Comparison of ENCODE assay signal across 22 mouse cellular contexts in genomic region chr15:8685506-8685905, GRCm38 (mm10). TPM values are rescaled to one million over a fixed set of nuclear protein-coding genes. Genes with fewer than 3 reads are reported as not detected.
A peak's percentile ranks its signal among the peaks of the same experiment; 100 is the strongest.
DNase-seq lines count a peak whose midpoint lies in the region; ATAC-seq and TF ChIP-seq lines count a peak whose summit lies in the region.
"Had no signal": no experiment of that assay in that cellular context is flagged by ENCODE, and none has a peak within 500 bp of the region (broad histone marks: within the 10 kb centered on the region; RNA-seq: fewer than 3 reads in every experiment).

No protein-coding gene starts in this region.

- no peaks in the 10 kb centered on the region for H3K27me3 ChIP-seq in lung, postnatal 0 days (replicated peaks; ENCODE audit: insufficient read depth, low read length)
- H3K27me3 ChIP-seq in liver, embryonic 12.5 days (replicated peaks), result no peaks in the 10 kb centered on the region
- H3K27me3 ChIP-seq: heart, embryonic 12.5 days; heart, embryonic 15.5 days had no signal

- no peaks in the 10 kb centered on the region for H3K9me3 ChIP-seq in lung, postnatal 0 days (ENCODE audit: low read length)
- H3K9me3 ChIP-seq in liver, embryonic 12.5 days (replicated peaks), result no peaks in the 10 kb centered on the region
- H3K9me3 ChIP-seq: heart, embryonic 12.5 days; heart, embryonic 15.5 days had no signal

- DNase-seq in heart, adult 11 months, result peak; percentile 46
- no peak for DNase-seq in heart, postnatal 10 days
- DNase-seq in lung, postnatal 0 days (ENCODE audit: low spot score), result peak; percentile 64
- no peak for DNase-seq in lung, adult 2 months
- DNase-seq in lung, postnatal 36 days, result peak; percentile 57
- DNase-seq: adrenal gland, adult 8-10 months; adrenal gland, postnatal 25 days; cerebellum, adult 18-20 months; cerebellum, adult 9-10 months; cerebellum, postnatal 14 days; gastrocnemius, postnatal 10 days; heart, adult 18-20 months; heart, postnatal 14 days; heart, postnatal 4 days had no signal

- WGBS in lung, postnatal 0 days, result 59% methylated on average over 7 of the region's 7 CpGs
- 72% methylated on average over 7 of the region's 7 CpGs for WGBS in lung, adult 2 months
- WGBS in liver, embryonic 12.5 days (ENCODE audit: insufficient replicate concordance), result 78% methylated on average over 7 of the region's 7 CpGs

- no peak overlapping the region for H3K4me2 ChIP-seq in lung, postnatal 0 days (replicated peaks; ENCODE audit: low read depth, low read length)
- H3K4me2 ChIP-seq in liver, embryonic 12.5 days, result no peak overlapping the region
- H3K4me2 ChIP-seq: heart, embryonic 12.5 days; heart, embryonic 15.5 days; hindbrain, embryonic 14.5 days had no signal

- H3K4me1 ChIP-seq in lung, postnatal 0 days (ENCODE audit: insufficient read depth, low read depth, low read length), result no peaks in the 10 kb centered on the region
- no peaks in the 10 kb centered on the region for H3K4me1 ChIP-seq in lung, adult 2 months (ENCODE audit: control insufficient read depth, insufficient read depth, low read length)
- no peaks in the 10 kb centered on the region for H3K4me1 ChIP-seq in liver, embryonic 12.5 days
- H3K4me1 ChIP-seq: heart, embryonic 15.5 days had no signal

- TF ChIP-seq EP300 in lung, postnatal 0 days (IDR thresholded peaks at IDR 0.05), result peak; percentile 71

- H3K27ac ChIP-seq in lung, postnatal 0 days (ENCODE audit: low read length), result no peak overlapping the region
- no peak overlapping the region for H3K27ac ChIP-seq in liver, embryonic 12.5 days
- H3K27ac ChIP-seq: heart, embryonic 15.5 days; hindbrain, embryonic 14.5 days; hindbrain, postnatal 0 days had no signal

- no peak overlapping the region for H3K4me3 ChIP-seq in lung, postnatal 0 days (ENCODE audit: low read depth, low read length)
- H3K4me3 ChIP-seq in lung, adult 2 months (replicated peaks; ENCODE audit: extremely low read depth, low read depth, low read length), result no peak overlapping the region
- H3K4me3 ChIP-seq in liver, embryonic 12.5 days, result no peak overlapping the region
- H3K4me3 ChIP-seq: heart, embryonic 12.5 days; heart, embryonic 15.5 days had no signal

- intact Hi-C loops in heart, postnatal 10 days (cut with DNase I), result no loop called here

- no peak for TF ChIP-seq CTCF in lung, postnatal 0 days (IDR thresholded peaks at IDR 0.05)
- no peak for TF ChIP-seq CTCF in lung, adult 2 months (IDR thresholded peaks at IDR 0.05; ENCODE audit: insufficient read depth, low read length)

- H3K9ac ChIP-seq in lung, postnatal 0 days (replicated peaks; ENCODE audit: low read depth), result no peak overlapping the region
- no peak overlapping the region for H3K9ac ChIP-seq in liver, embryonic 12.5 days
- H3K9ac ChIP-seq: heart, embryonic 12.5 days; heart, embryonic 15.5 days; hindbrain, embryonic 14.5 days had no signal

- H3K36me3 ChIP-seq in lung, postnatal 0 days (ENCODE audit: insufficient read depth, low read length), result no peaks in the 10 kb centered on the region
- H3K36me3 ChIP-seq in liver, embryonic 12.5 days, result no peaks in the 10 kb centered on the region
- H3K36me3 ChIP-seq: heart, embryonic 12.5 days; heart, embryonic 15.5 days had no signal

- no peak for TF ChIP-seq POLR2A in lung, adult 2 months (IDR thresholded peaks at IDR 0.05; ENCODE audit: borderline replicate concordance, extremely low read depth, low read depth, low read length)

- peak; percentile 94 for ATAC-seq in lung, postnatal 0 days
- ATAC-seq in liver, embryonic 12.5 days, result no peak
- ATAC-seq: activated CD4-positive, CD25-positive, alpha-beta regulatory T cell, adult 4 months; forebrain, embryonic 14.5 days; hindbrain, postnatal 0 days; inflammation-experienced regulatory T-cells, adult 6 months had no signal

RNA-seq across cellular contexts. Expression of gene Slc1a3, which starts 25.1 kb away (rescaled TPM):
- 1 to 10 TPM; 1.3 to 3.4 TPM for total RNA-seq in heart, postnatal 10 days (2021)
- 17.2 and 18.5 TPM in 2 replicates for polyA plus RNA-seq in lung, postnatal 0 days (2015; fragmentation: Nextera tagmentation; extraction: Ambion mirVana)
- polyA plus RNA-seq in lung, adult 2 months (2012; rRNA removed), result 16.6 and 18.7 TPM in 2 replicates
- polyA plus RNA-seq in liver, embryonic 12.5 days (2016; fragmentation: Nextera tagmentation; extraction: Ambion mirVana), result 2.4 and 3.0 TPM in 2 replicates

Comparison
In these comparisons a context has a peak if more than half of its experiments do, and no peak if none do; other contexts are left out.
1. DNase-seq: peak in heart, adult 11 months (single experiment), lung, postnatal 0 days (single experiment) and lung, postnatal 36 days (single experiment); none in heart, postnatal 10 days (0 of 2) and lung, adult 2 months (single experiment).